Mouse (Mus musculus) retina, postnatal 1 day (tissue): ENCODE measurements around the gene Gm43518.
A peak's percentile ranks its signal among the peaks of the same experiment; 100 is the strongest.

Source experiments
- DNase-seq: peaks from one replicate; pipeline ENCODE4 v3.0.0-alpha.2; 2012

Gm43518 gene

DNA sequence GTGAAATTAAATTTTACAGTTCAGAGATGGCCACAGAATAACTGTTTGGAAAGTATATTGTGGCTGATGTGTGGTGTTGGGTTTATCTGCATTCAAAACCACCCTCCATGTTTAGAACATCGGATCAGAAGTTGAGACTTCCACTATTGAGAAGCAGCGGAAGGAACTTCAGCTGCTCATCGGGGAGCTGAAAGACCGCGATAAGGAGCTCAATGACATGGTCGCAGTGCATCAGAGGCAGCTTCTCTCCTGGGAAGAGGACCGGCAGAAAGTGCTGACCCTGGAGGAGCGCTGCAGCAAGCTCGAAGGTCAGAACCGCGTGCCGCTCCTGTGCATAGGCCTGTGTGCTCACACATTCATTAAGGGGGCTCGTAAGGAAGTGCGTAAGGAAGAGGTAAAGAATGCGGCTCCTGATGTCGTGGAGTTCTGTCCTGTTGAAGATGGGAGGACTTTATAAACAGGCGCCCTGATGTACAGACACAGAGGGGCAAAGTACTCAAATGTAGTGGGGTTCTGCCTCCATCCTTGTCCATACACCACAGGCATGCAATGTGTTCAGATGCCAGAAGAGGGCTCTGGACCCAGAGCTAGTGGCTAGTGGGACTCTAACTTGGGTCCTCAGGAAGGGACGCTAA is 6.9 kb downstream of the Gm43518 start:
- DNase-seq: peak; percentile 47

- no peak for DNase-seq
Measured at GRCm38 (mm10) chr5:123935931-123936330, 8.7 kb downstream of the Gm43518 start.

DNA sequence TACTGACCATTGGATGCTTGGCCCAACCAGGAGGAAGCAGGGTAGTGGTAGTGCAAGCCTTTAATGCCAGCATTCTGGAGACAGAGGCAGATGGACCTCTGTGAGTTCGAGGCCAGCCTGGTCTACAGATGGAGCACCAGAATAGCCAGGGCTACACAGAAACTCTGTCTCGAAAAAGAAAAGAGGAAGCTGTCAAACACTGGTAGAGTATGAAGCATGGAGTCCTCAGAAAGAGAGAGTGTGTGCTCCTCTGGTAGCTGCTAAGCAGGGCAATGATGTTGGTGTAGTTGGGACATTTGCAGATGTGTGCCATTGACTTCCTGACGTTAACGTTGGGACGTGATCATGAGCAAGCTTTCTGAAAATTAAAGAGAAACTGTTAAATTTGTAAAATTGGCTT is 11.3 kb downstream of the Gm43518 start:
- no peak for DNase-seq

GRCm38 (mm10) chr5:123946546-123946945 is 19.3 kb downstream of the Gm43518 start:
- DNase-seq: no peak

DNA sequence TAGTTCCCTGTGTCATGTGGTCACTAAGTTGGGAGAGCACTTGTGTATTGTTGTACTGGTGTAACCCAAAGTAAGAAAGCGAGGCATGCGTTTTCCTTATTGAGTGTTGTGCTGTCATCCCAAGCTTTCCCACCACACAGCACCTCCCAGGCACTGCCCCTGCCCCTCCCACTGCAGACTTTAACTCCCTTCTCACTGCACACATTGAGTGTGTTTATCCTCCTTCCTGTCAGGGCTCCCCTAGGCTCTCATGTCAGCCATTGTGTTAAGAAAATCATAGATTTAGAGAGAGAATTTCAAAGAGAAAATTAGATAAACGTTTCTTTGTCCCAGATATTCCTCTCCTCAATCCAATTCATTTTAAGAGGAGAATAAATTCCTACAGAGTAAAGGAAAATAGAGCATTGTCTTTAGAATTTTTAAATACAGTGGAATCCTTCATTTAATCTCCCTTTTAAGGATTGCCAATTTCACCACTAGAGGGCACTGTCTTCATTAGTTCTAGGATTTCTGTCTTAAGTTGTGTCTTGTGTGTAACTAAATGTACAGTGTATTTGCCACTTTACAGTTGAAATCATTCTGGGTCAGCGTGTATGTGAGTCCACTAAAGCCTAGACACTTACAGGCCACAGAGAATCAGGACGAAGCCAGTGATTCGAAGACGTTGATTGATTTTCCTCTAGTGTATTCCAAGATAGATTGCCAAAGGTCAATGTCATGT is 20.0 kb downstream of the Gm43518 start:
- DNase-seq: peak; percentile 79

- no peak for DNase-seq
Measured at GRCm38 (mm10) chr5:123952365-123953045, 25.3 kb downstream of the Gm43518 start.

- DNase-seq: no peak
Measured at GRCm38 (mm10) chr5:123957213-123957612, 30.0 kb downstream of the Gm43518 start.

DNA sequence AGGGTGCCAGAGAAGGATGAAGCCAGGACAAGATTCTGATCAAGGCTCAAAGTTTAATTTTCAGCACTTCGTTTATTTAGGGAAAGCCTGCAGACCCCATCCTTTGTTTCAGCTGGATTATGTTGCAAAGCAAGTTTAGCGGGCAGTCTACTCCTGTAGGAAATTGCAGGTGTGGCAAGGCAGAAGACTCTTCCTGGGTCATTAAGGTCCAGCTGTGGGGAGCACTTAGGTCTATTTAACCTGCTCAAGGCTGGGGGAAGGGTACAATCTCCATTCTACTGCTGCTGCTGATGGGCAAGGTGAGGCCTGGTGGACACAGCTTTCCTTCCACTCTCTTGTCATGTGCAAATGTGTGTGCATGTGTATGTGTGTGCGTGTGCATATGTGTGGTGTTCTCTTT is 31.8 kb downstream of the Gm43518 start:
- DNase-seq: no peak

GRCm38 (mm10) chr5:123960129-123960528 is 32.9 kb downstream of the Gm43518 start:
- no peak for DNase-seq

GRCm38 (mm10) chr5:123961046-123961445 is 33.8 kb downstream of the Gm43518 start:
- DNase-seq: no peak

GRCm38 (mm10) chr5:123964208-123964607 is 37.0 kb downstream of the Gm43518 start:
- no peak for DNase-seq

DNA sequence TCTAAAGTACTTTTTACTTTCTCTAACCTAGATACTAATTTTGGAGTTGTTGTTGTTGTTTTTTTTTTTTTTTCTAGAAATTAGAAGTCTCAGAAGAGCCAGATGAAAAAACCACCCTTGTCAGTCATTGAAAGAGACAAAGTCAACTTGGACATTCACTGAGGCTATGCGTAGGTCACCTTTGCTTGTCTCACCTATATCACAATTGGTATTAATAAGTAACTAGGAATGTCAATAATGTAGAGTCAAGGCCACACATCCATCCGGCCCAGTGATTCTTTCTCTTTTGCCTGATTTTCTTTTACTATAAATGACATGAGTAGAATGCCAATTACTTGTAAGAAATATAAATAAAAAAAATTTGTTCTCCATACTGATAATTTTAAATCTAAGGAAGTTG is 39.5 kb downstream of the Gm43518 start:
- DNase-seq: no peak

GRCm38 (mm10) chr5:123968468-123968867 is 41.2 kb downstream of the Gm43518 start:
- DNase-seq: no peak

- no peak for DNase-seq
Measured at GRCm38 (mm10) chr5:123969216-123969615, 42.0 kb downstream of the Gm43518 start.

GRCm38 (mm10) chr5:123970576-123970975 is 43.4 kb downstream of the Gm43518 start:
- DNase-seq: no peak

DNA sequence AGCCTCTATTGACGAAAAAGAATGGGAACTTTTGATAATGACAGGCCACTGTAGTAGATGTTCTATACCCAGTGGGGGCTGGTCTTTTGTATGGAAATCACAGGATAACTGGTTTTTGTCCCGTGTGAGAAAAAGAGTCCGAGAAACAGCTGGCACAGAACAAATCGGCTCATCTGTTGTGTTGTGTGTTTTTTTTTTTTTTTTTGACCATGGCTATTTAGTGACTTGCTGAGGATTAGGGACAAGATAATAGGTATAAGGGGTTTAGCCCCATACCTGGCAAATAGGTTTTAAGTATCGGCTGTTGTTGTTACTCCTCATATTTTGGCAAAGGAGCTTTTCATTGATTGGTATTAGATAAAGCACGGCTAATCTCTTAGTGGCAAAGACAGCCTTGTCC is 45.2 kb downstream of the Gm43518 start:
- DNase-seq: no peak

- DNase-seq: peak; percentile 78
Measured at GRCm38 (mm10) chr5:123973299-123974178, 46.3 kb downstream of the Gm43518 start, which contains the start of gene Hip1r. Gene Hip1r, plus strand, starts transcription at chr5:123973628.

- DNase-seq: no peak
Measured at GRCm38 (mm10) chr5:123974179-123974485, 46.9 kb downstream of the Gm43518 start.

GRCm38 (mm10) chr5:123974616-123975111 is 47.4 kb downstream of the Gm43518 start:
- DNase-seq: no peak

DNA sequence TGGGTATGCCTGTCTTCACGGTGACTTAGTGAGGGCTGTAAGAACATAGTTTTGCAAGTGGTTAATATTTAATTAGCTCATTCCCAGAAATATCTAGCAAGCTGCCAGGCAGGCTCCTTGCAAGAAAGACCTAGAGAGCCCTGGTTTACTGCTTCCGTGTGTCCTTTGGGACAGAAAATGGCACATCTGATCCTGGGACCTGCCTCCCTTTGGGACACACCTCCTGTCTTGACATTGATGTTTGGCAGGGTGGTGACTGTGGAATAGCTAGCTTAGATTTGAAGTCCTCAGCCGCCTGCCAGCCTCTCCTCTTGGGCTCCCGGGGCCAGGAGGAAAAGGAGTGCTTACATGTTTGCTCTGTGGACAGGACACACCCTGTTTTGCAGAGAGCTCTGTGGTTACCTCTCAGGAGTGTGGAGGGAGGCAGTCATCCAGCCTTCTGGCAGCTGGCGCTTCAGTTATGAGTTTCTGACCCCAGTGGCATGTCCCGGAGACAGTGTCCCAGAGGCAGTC is 48.5 kb downstream of the Gm43518 start:
- no peak for DNase-seq

- no peak for DNase-seq
Measured at GRCm38 (mm10) chr5:123977231-123977630, 50.0 kb downstream of the Gm43518 start.

- no peak for DNase-seq
Measured at GRCm38 (mm10) chr5:123978131-123978530, 50.9 kb downstream of the Gm43518 start.
